Mouse (Mus musculus) kidney, embryonic 15.5 days (tissue): ENCODE measurements around the gene Bahcc1. TPM values are rescaled to one million over a fixed set of nuclear protein-coding genes. Genes with fewer than 3 reads are reported as not detected.
A peak's percentile ranks its signal among the peaks of the same experiment; 100 is the strongest.

Experiments used
- ATAC-seq: fragments of 200-750 bp; cut with Nextera tagmentation; replicated peaks from 2 replicates; pipeline ENCODE4 v1.8.0; 2017; ENCODE audit warnings: moderate TSS enrichment; ENCODE audit not compliant: low FRiP score
- H3K27ac ChIP-seq: fragments of 300-500 bp; sonication (generic); 2 replicates; pipeline ENCODE4 v1.5.1; 2015; ENCODE audit warnings: mild to moderate bottlenecking, inconsistent platforms
- H3K27me3 ChIP-seq: fragments of 300-500 bp; sonication (generic); 2 replicates; pipeline ENCODE4 v1.6.1; 2015; ENCODE audit warnings: inconsistent platforms
- H3K36me3 ChIP-seq: fragments of 300-500 bp; sonication (generic); 2 replicates; pipeline ENCODE4 v1.6.1; 2015; ENCODE audit warnings: inconsistent platforms
- H3K4me1 ChIP-seq: fragments of 300-500 bp; sonication (generic); 2 replicates; pipeline ENCODE4 v1.6.1; 2015; ENCODE audit warnings: inconsistent platforms
- H3K4me2 ChIP-seq: fragments of 300-500 bp; sonication (generic); 2 replicates; pipeline ENCODE4 v1.6.1; 2015; ENCODE audit warnings: moderate library complexity, mild to moderate bottlenecking, inconsistent platforms
- H3K4me3 ChIP-seq: fragments of 300-500 bp; sonication (generic); replicated peaks from 2 replicates; pipeline ENCODE4 v1.5.1; 2015; ENCODE audit warnings: mild to moderate bottlenecking, inconsistent platforms
- H3K9ac ChIP-seq: fragments of 300-500 bp; sonication (generic); 2 replicates; pipeline ENCODE4 v1.6.1; 2015; ENCODE audit warnings: mild to moderate bottlenecking, inconsistent platforms
- H3K9me3 ChIP-seq: fragments of 300-500 bp; sonication (generic); replicated peaks from 2 replicates; pipeline ENCODE4 v1.6.1; 2016; ENCODE audit warnings: inconsistent platforms
- WGBS: fragments of 180-500 bp; shearing (Covaris S2); methylation state at CpG from one replicate; pipeline ENCODE4 v1.1.7; 2015; ENCODE audit warnings: mixed read lengths; 5-methylcytosine and 5-hydroxymethylcytosine counted together
- polyA plus RNA-seq: library from polyadenylated mRNA; unstranded; fragments of >200 nt; fragmentation: Nextera tagmentation; extraction: Ambion mirVana; gene quantifications from 2 replicates; pipeline ENCODE4 v1.2.1, GENCODE M21; 2015

Bahcc1 gene
- polyA plus RNA-seq, 1 experiment from 2014 or later: 14.1 TPM

GRCm38 (mm10) chr11:120188481-120189441, 44.0 kb upstream of the Bahcc1 start:
- peak overlapping the region; percentile 76 for H3K4me2 ChIP-seq
- ATAC-seq: no peak
- H3K9ac ChIP-seq: peak overlapping the region; percentile 92
- no peaks in the 10 kb centered on the region for H3K36me3 ChIP-seq
- H3K4me3 ChIP-seq: peak overlapping the region; percentile 74
- peaks cover 50% of the 10 kb centered on the region for H3K4me1 ChIP-seq
- no peaks in the 10 kb centered on the region for H3K27me3 ChIP-seq
- peak overlapping the region; percentile 97 for H3K27ac ChIP-seq
- WGBS: under 1% methylated on average over 41 of the region's 41 CpGs
- H3K9me3 ChIP-seq: no peaks in the 10 kb centered on the region

GRCm38 (mm10) chr11:120189459-120190312, 43.1 kb upstream of the Bahcc1 start:
- under 1% methylated on average over 63 of the region's 68 CpGs for WGBS
- peaks cover 47% of the 10 kb centered on the region for H3K4me1 ChIP-seq
- H3K4me2 ChIP-seq: peak overlapping the region; percentile 76
- peak overlapping the region; percentile 97 for H3K27ac ChIP-seq
- ATAC-seq: peak; percentile 93
- H3K9ac ChIP-seq: peak overlapping the region; percentile 92
- H3K9me3 ChIP-seq: no peaks in the 10 kb centered on the region
- H3K36me3 ChIP-seq: no peaks in the 10 kb centered on the region
- H3K27me3 ChIP-seq: no peaks in the 10 kb centered on the region
- peak overlapping the region; percentile 74 for H3K4me3 ChIP-seq

GRCm38 (mm10) chr11:120190526-120191412, 42.0 kb upstream of the Bahcc1 start:
- peak overlapping the region; percentile 74 for H3K4me3 ChIP-seq
- peak overlapping the region; percentile 97 for H3K27ac ChIP-seq
- 22% methylated on average over 14 of the region's 14 CpGs for WGBS
- ATAC-seq: no peak
- H3K27me3 ChIP-seq: no peaks in the 10 kb centered on the region
- peak overlapping the region; percentile 43 for H3K9ac ChIP-seq
- peak overlapping the region; percentile 76 for H3K4me2 ChIP-seq
- no peaks in the 10 kb centered on the region for H3K36me3 ChIP-seq
- H3K4me1 ChIP-seq: peaks cover 38% of the 10 kb centered on the region
- H3K9me3 ChIP-seq: no peaks in the 10 kb centered on the region

- no peaks in the 10 kb centered on the region for H3K36me3 ChIP-seq
- WGBS: 16% methylated on average over 13 of the region's 13 CpGs
- no peak overlapping the region for H3K4me3 ChIP-seq
- H3K4me1 ChIP-seq: peaks cover 40% of the 10 kb centered on the region
- H3K9ac ChIP-seq: no peak overlapping the region
- H3K27me3 ChIP-seq: no peaks in the 10 kb centered on the region
- 0 out of 2 replicates have a peak, but pooled peaks have one; percentile 20 for ATAC-seq
- H3K4me2 ChIP-seq: 0 out of 2 replicates have a peak overlapping the region, but pooled peaks have one; percentile 20
- no peaks in the 10 kb centered on the region for H3K9me3 ChIP-seq
- H3K27ac ChIP-seq: 0 out of 2 replicates have a peak overlapping the region, but pooled peaks have one; percentile 20
Observed at GRCm38 (mm10) chr11:120198831-120199230, 33.9 kb upstream of the Bahcc1 start.

- no peak overlapping the region for H3K4me2 ChIP-seq
- no peak overlapping the region for H3K4me3 ChIP-seq
- no peaks in the 10 kb centered on the region for H3K9me3 ChIP-seq
- 50% methylated on average over 7 of the region's 7 CpGs for WGBS
- H3K27ac ChIP-seq: peak overlapping the region; percentile 41
- H3K9ac ChIP-seq: no peak overlapping the region
- peaks cover 34% of the 10 kb centered on the region for H3K4me1 ChIP-seq
- ATAC-seq: no peak; the same call in 1 of the 2 replicates
- no peaks in the 10 kb centered on the region for H3K27me3 ChIP-seq
- no peaks in the 10 kb centered on the region for H3K36me3 ChIP-seq
Observed at GRCm38 (mm10) chr11:120199766-120200165, 33.0 kb upstream of the Bahcc1 start.

GRCm38 (mm10) chr11:120200621-120201020, 32.1 kb upstream of the Bahcc1 start:
- WGBS: 72% methylated on average over 6 of the region's 6 CpGs

GRCm38 (mm10) chr11:120204200-120204599, 28.5 kb upstream of the Bahcc1 start:
- H3K9me3 ChIP-seq: no peaks in the 10 kb centered on the region
- no peaks in the 10 kb centered on the region for H3K36me3 ChIP-seq
- no peaks in the 10 kb centered on the region for H3K27me3 ChIP-seq
- peaks cover 44% of the 10 kb centered on the region for H3K4me1 ChIP-seq
- ATAC-seq: no peak
- no peak overlapping the region for H3K4me3 ChIP-seq
- no peak overlapping the region for H3K27ac ChIP-seq
- no peak overlapping the region for H3K9ac ChIP-seq
- H3K4me2 ChIP-seq: no peak overlapping the region
- 93% methylated on average over 5 of the region's 5 CpGs for WGBS

More at GRCm38 (mm10) chr11:120200621-120201020, 32.1 kb upstream of the Bahcc1 start:
- no peak overlapping the region for H3K4me3 ChIP-seq
- H3K9me3 ChIP-seq: no peaks in the 10 kb centered on the region
- H3K27ac ChIP-seq: peak overlapping the region; percentile 20; the same call in 1 of the 2 replicates
- H3K4me2 ChIP-seq: no peak overlapping the region
- H3K9ac ChIP-seq: no peak overlapping the region
- no peak for ATAC-seq
- H3K36me3 ChIP-seq: no peaks in the 10 kb centered on the region
- H3K4me1 ChIP-seq: peaks cover 34% of the 10 kb centered on the region
- H3K27me3 ChIP-seq: no peaks in the 10 kb centered on the region

GRCm38 (mm10) chr11:120206069-120206668, 26.6 kb upstream of the Bahcc1 start:
- WGBS: 64% methylated on average over 9 of the region's 9 CpGs

GRCm38 (mm10) chr11:120206669-120207090, 26.1 kb upstream of the Bahcc1 start:
- Histone ChIP-seq H3K9me3 (no peaks in the 10 kb centered on the region), H3K4me3 (no peak overlapping the region), H3K9ac (no peak overlapping the region), H3K4me1 (peaks cover 41% of the 10 kb centered on the region), H3K27ac (peak overlapping the region; percentile 85), H3K4me2 (0 out of 2 replicates have a peak overlapping the region, but pooled peaks have one; percentile 2), H3K27me3 (no peaks in the 10 kb centered on the region), H3K36me3 (no peaks in the 10 kb centered on the region)
- 17% methylated on average over 5 of the region's 5 CpGs for WGBS
- peak; percentile 77 for ATAC-seq

More at GRCm38 (mm10) chr11:120206069-120206668, 26.6 kb upstream of the Bahcc1 start:
- Histone ChIP-seq H3K4me3 (no peak overlapping the region), H3K27me3 (no peaks in the 10 kb centered on the region), H3K9ac (no peak overlapping the region), H3K9me3 (no peaks in the 10 kb centered on the region), H3K4me2 (0 out of 2 replicates have a peak overlapping the region, but pooled peaks have one; percentile 2), H3K36me3 (no peaks in the 10 kb centered on the region), H3K27ac (peak overlapping the region; percentile 85), H3K4me1 (peaks cover 41% of the 10 kb centered on the region)
- ATAC-seq: no peak

GRCm38 (mm10) chr11:120208848-120209247, 23.9 kb upstream of the Bahcc1 start:
- WGBS: 74% methylated on average over 2 of the region's 2 CpGs

More at GRCm38 (mm10) chr11:120208848-120209247, 23.9 kb upstream of the Bahcc1 start:
- no peaks in the 10 kb centered on the region for H3K27me3 ChIP-seq
- no peak for ATAC-seq
- no peak overlapping the region for H3K27ac ChIP-seq
- H3K9me3 ChIP-seq: peaks cover 9% of the 10 kb centered on the region; the same call in 1 of the 2 replicates
- H3K36me3 ChIP-seq: peaks cover 8% of the 10 kb centered on the region
- H3K4me2 ChIP-seq: no peak overlapping the region
- no peak overlapping the region for H3K4me3 ChIP-seq
- H3K9ac ChIP-seq: no peak overlapping the region
- H3K4me1 ChIP-seq: peaks cover 38% of the 10 kb centered on the region
